Mouse (Mus musculus): Measurements from ENCODE around the gene Fbxo36.

Fbxo36 gene

GRCm38 (mm10) chr1:84839309-84840017 is at the start of gene Fbxo36:
Gene Fbxo36 (plus strand): TSS chr1:84839841.
- DNase-seq (ENCODE audit: low spot score in 2 of 2) = peak; percentile 94 to 96

GRCm38 (mm10) chr1:84791393-84791792 is 48.2 kb upstream of the Fbxo36 start:
- DNase-seq (ENCODE audit: low spot score in 2 of 2) = no peak

- no peak for DNase-seq (ENCODE audit: low spot score in 2 of 2)
Observed at GRCm38 (mm10) chr1:84795335-84795734, 44.3 kb upstream of the Fbxo36 start.

- DNase-seq (ENCODE audit: low spot score in 2 of 2) = no peak
Observed at GRCm38 (mm10) chr1:84799166-84799565, 40.5 kb upstream of the Fbxo36 start.

GRCm38 (mm10) chr1:84803788-84804187 is 35.9 kb upstream of the Fbxo36 start:
- no peak for DNase-seq (ENCODE audit: low spot score in 2 of 2)

GRCm38 (mm10) chr1:84817596-84817995 is 22.0 kb upstream of the Fbxo36 start:
- no peak for DNase-seq (ENCODE audit: low spot score in 2 of 2)

- no peak for DNase-seq (ENCODE audit: low spot score in 2 of 2)
Observed at GRCm38 (mm10) chr1:84825091-84825490, 14.6 kb upstream of the Fbxo36 start.

- DNase-seq (ENCODE audit: low spot score in 2 of 2) = no peak
Observed at GRCm38 (mm10) chr1:84837523-84838145, 2.0 kb upstream of the Fbxo36 start.

GRCm38 (mm10) chr1:84838156-84838555 is 1.5 kb upstream of the Fbxo36 start:
- peak in 1 of 2 experiments; percentile 32 for DNase-seq (ENCODE audit: low spot score in 2 of 2)

GRCm38 (mm10) chr1:84838621-84839151 is 955 bp upstream of the Fbxo36 start:
- DNase-seq (ENCODE audit: low spot score in 2 of 2) = peak; percentile 84 to 87

- DNase-seq (ENCODE audit: low spot score in 2 of 2) = no peak
Observed at GRCm38 (mm10) chr1:84840018-84840664, 500 bp downstream of the Fbxo36 start, which contains the start of gene Trip12. Gene Trip12 (minus strand): TSS chr1:84840516.

- no peak for DNase-seq (ENCODE audit: low spot score in 2 of 2)
Observed at GRCm38 (mm10) chr1:84841061-84841460, 1.4 kb downstream of the Fbxo36 start.

GRCm38 (mm10) chr1:84843366-84843765 is 3.7 kb downstream of the Fbxo36 start:
- no peak for DNase-seq (ENCODE audit: low spot score in 2 of 2)

GRCm38 (mm10) chr1:84847698-84848097 is 8.1 kb downstream of the Fbxo36 start:
- no peak for DNase-seq (ENCODE audit: low spot score in 2 of 2)

- no peak for DNase-seq (ENCODE audit: low spot score in 2 of 2)
Observed at GRCm38 (mm10) chr1:84848335-84848734, 8.7 kb downstream of the Fbxo36 start.

GRCm38 (mm10) chr1:84848801-84849455 is 9.3 kb downstream of the Fbxo36 start:
- no peak for DNase-seq (ENCODE audit: low spot score in 2 of 2)

GRCm38 (mm10) chr1:84849804-84850203 is 10.2 kb downstream of the Fbxo36 start:
- no peak for DNase-seq (ENCODE audit: low spot score in 2 of 2)

- DNase-seq (ENCODE audit: low spot score in 2 of 2) = no peak
Observed at GRCm38 (mm10) chr1:84850471-84850870, 10.8 kb downstream of the Fbxo36 start.

GRCm38 (mm10) chr1:84851512-84852235 is 12.0 kb downstream of the Fbxo36 start:
- DNase-seq (ENCODE audit: low spot score in 2 of 2) = no peak

GRCm38 (mm10) chr1:84853721-84854120 is 14.1 kb downstream of the Fbxo36 start:
- no peak for DNase-seq (ENCODE audit: low spot score in 2 of 2)

- DNase-seq (ENCODE audit: low spot score in 2 of 2) = no peak
Observed at GRCm38 (mm10) chr1:84854966-84855365, 15.3 kb downstream of the Fbxo36 start.

Measured in right cerebral cortex, postnatal 10 days (tissue).